Mouse (Mus musculus) layer of hippocampus, adult 18-20 months (tissue): ENCODE results near the gene 4930568D16Rik. TPM values are rescaled to one million over a fixed set of nuclear protein-coding genes. Genes with fewer than 3 reads are reported as not detected.
A peak's percentile ranks its signal among the peaks of the same experiment; 100 is the strongest.

Source experiments
- DNase-seq, 2 experiments: peaks; one replicate each; pipeline ENCODE4 v3.0.0; 2022; ENCODE audit warnings: low spot score in 2 of 2
- total RNA-seq, 2 experiments: library from RNA; stranded (reverse); gene quantifications; 2 replicates each; pipeline ENCODE4 v1.2.3; 2021

4930568D16Rik gene
- total RNA-seq, 2 experiments from 2014 or later = not detected

DNA sequence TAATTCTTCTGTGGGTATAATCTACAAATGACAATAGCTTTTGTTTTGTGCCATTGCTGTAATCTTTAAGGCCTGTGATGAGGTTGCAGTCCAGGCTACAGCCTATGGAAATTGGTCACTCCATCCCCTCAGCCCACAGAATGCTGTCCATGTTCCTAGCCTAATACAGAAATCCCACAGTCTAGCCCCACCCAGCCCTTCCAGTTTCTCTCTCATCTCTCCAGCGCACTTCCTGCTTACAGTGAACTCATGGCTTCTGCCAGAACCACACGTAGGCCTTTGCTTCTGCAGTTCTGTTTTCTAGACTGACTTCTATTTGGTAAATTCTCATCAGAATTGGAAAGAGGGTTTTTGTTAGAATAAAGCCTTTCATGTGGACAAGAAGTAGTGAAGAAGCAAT is 21.5 kb downstream of the 4930568D16Rik start:
- DNase-seq = no peak

DNA sequence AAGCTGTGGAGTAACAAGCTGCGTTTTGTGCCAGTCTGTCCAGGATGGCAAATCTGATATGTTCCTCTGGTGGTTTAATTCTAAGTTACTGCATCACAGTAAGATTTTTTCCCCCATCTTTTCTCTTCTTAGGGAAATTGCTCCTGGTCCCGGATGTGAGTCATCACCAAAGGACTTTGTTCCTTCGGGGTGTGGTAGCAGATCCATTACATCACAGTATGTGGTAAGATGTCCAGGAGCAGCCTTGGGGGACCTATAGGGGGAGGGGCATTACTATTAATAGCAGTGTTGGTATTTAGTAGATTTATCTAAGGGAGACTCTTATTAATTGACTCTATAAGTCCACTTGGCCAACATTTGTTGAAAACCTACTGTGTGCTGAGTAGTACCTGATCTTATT is 24.9 kb downstream of the 4930568D16Rik start:
- no peak for DNase-seq

DNA sequence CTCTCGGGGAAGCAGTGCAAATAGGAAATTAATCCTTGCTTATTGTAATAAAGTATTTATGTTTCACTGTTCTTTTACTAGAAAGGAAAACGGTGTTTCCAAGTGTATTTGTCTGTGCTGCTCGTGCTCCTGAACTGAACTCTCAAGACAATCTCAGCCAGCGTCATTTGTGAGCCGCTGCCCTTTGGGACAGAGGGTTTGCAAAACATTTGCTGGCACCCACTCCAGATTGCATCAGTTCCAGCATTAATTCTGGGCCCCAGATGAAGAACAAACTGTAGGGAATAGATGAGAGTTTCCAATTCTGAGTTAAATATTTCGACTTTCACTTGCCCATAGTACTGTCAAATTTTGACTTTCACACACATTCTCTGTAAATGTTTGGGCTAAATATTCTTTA is 28.8 kb downstream of the 4930568D16Rik start:
- DNase-seq = no peak

DNA sequence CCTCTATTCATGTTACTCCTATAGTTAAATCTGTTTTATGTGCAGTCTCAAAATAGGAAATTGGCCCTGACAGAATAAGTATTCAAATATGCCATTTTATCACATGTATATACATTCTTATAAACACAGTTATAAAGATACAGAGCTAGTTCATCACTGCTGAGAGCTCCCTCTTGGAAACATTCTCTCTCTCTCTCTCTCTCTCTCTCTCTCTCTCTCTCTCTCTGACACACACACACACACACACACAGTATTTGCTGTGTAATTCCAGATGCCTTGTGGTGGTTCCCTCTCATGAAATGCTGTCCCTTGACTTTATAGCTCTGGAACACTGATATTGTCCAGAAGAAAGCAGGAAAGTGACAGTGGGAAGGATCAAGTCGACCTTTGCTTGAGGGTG is 29.5 kb downstream of the 4930568D16Rik start:
- DNase-seq = no peak

DNA sequence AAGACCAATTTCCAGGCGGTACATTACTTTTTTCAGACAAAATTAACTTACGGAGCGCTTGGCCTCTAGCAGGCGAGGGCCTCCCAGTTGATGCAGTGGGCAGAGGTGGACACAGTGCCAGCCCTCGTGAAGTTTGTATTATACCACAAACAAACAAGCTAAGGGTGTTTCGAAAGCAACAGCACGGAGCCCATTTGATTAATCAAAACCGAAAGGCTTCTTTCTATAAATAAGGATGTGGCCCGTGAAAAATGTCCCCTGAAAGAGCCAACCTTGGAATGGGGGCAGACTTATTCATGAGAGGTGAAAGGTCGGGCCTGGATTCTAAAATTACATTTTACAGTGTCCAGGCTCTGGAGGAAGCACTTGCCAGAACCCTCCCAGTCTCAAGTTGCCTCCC is 30.1 kb downstream of the 4930568D16Rik start:
- DNase-seq = no peak

DNA sequence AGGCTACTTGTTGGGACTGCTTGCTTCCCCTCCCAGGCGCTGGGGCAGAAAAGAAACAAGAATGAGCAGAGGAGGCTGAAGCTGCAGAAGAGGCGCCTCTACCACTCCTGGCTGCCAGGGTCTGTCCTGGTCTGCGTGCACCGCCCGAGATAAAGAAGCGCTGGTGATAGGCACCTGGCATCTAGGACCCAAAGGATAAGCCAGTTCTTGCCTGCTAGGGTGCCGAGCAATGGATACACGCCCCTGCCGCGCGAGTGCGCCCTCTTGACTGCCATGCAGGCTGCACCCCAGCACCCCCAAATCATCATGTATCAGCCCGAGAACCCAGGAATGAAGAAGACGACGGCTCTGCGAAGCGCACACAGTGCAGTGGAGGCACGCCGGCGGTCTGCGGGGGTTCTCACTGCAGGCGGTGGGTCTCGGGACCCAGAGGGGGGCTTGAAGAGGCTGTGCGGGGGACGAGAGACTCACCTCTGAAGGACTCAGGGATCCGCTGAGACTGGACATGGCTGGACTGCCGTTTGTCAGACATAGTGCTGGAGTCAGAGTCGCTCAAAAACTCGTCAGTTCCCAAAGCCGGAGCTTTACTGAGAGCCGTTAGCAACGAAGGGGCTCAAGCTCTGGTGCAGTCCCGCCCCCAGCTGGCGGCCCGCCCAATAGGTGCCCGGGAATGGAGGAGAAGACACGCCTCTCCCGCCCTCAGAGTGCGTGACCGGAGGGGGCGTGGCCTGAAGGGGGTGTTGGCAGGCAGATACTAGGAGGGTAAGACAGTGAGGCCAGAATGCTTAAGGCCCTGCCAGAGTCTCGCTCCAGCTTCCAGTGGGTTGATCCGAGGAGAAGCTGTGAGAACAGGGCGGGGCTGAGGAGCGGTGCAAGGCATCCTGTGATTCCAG is 30.9 kb downstream of the 4930568D16Rik start, which contains the start of gene Stom:
TSS of gene Stom (minus strand) at position 589 of the 893 bp plus-strand sequence.
- peak; percentile 95 to 96 for DNase-seq

DNA sequence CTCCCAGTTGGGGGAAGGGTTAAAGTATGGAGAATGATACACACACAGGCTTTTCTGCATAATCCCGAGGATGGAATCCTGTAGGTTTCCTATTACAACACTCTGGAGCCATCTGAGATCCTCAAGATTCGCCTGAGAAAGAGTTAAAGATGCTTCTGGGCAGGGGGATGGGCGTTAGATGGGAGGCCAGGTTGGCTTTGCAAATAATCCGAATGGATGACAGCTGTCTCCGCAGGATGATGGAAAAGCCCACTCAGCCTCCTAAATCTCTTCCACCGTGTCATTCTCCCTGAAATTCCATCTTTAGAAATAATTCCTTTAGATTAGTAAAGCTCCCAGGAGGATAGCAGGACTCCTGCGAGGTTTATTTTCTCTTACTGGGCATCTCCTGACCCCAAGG is 31.9 kb downstream of the 4930568D16Rik start:
- DNase-seq = no peak

DNA sequence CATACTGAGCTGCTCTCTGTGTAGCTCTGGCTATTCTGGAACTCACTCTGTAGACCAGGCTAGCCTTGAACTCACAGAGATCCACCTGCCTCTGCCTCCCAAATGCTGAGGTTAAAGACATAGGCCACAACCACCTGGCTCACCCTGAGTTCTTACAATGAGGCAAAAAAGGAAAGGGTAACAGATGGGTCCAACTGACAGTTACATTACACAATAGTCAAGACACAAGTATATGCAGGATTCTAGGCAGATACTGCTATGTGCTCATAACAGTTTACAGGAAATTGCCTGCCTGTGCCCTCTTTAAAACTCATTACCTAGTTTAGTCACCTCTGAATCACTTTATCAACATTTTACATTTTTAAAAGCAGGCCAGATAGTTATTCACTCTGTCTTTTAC is 33.9 kb downstream of the 4930568D16Rik start:
- DNase-seq = no peak

DNA sequence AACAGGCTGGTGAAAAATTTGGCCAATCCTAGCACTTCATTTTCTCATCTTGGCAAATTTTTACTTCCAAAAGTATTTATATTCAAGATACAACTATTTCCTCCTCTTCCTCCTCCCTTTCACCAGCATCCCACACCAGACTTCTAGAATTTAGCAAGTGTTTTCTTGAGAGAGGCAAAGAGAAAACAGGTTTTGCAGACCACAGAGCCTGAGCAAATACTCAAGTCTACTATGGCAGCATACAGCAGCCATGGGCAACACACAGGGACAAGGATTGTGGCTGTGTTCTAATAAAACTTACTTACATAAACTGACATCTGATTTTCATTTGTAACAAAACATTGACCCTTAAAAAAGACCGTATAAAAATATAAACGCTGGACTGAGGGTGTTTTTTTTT is 36.3 kb downstream of the 4930568D16Rik start:
- DNase-seq = no peak

DNA sequence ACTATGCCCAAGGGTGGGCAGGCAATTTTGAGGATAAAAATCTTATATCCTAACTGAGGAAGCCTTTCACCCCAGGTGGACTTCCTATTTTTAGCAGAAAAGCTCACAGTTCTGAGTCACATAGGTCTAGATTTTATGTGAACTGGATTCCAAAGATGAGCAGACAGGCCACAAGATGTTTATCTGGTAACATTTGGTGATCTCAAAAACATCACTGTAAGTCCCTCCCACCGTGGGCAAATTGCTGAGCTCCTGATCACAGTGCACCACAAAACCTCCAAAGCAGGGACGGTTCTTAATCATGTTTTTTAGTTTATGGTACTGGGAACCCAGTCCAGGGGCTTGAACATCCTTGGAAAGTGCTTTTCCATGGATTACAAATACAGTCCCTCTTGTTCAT is 38.5 kb downstream of the 4930568D16Rik start:
- no peak for DNase-seq

DNA sequence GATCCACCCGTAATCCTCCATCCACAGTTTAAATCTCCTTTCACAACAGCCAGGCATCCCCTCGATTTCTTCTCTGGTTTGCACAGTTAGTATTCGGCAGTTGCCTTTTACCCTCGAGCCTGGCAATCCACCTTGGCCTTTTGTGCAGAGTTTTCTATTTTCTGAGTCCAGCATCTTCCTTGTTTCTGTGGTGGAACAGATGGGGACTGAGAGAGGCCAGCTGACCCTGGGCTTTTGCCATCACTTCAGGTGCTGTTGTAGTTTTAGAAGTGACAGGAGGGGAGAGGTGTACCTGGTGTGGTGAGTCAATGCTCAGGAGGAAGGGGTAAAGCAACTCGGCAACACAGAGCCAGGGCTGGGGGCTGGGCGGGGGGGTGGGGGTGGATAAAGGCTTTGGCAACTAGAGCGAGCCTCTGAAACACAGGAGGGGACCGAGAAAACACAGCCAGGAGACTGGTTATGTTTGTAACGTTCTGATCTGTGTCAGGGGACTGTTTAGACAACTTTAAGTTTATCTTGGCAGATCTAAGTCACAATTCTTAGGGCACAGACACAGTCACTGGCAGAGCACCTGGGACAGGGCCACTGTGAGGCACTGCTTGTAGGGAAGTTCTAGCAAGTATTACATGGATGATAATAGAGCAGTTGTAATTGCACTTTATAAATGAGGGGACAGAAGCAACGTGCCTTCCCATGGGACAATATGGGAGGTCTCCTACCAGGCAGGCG is 39.3 kb downstream of the 4930568D16Rik start:
- DNase-seq = no peak

DNA sequence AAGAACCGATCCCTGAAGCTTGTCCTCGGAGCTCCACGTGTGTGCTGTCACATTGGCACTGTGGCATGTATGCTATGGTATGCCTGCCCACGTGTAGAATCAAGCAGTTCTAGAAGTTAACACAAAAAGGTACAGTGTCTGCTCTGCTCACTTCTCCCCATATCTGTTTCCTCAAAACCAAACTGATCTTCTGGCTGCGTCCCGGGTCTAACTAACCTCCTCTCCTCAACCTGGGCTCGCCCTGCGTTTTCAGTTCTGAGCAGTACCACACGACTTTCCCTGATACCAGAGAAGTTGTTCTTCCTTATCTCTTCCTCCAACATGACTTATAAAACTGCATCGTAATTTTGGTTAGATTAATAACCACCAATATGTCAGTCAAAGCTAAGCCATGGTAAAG is 39.9 kb downstream of the 4930568D16Rik start:
- DNase-seq = no peak

DNA sequence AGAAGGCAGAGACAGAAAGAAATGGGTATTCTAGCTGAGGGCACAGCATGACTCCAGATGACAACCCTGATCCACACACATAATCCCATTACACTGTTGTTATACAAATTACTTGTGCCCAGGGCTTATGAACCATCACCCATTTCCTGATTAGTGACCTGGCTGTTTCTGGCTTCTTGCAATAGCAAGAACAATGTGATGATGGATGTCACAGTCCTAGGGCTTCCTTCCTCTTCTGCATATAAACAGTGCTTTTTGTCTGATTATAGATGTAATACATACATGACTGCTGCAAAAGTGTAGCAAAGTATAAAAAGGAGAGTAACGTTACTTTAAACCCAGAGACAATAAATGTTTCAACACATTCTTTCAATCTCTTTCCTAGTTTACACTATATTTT is 40.6 kb downstream of the 4930568D16Rik start:
- DNase-seq = no peak

DNA sequence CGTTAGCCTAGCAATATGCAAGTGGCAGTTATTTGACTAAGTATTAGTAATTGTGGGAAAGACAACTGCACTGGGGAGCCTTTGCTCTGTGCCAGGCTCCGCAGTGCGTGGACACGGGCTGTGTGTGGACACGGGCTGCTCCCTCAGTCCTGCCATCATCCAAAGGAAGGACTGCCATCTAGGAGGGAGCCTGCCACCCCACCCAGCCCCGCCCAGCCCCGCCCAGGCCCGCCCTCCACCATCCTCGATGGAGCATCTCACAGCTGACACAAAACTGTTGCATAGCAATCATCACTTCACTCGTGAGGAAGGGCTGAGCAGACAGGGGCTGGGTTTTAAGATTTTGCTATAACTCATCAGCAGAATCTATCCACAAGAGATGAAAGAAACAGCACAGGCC is 41.6 kb downstream of the 4930568D16Rik start:
- DNase-seq = no peak

DNA sequence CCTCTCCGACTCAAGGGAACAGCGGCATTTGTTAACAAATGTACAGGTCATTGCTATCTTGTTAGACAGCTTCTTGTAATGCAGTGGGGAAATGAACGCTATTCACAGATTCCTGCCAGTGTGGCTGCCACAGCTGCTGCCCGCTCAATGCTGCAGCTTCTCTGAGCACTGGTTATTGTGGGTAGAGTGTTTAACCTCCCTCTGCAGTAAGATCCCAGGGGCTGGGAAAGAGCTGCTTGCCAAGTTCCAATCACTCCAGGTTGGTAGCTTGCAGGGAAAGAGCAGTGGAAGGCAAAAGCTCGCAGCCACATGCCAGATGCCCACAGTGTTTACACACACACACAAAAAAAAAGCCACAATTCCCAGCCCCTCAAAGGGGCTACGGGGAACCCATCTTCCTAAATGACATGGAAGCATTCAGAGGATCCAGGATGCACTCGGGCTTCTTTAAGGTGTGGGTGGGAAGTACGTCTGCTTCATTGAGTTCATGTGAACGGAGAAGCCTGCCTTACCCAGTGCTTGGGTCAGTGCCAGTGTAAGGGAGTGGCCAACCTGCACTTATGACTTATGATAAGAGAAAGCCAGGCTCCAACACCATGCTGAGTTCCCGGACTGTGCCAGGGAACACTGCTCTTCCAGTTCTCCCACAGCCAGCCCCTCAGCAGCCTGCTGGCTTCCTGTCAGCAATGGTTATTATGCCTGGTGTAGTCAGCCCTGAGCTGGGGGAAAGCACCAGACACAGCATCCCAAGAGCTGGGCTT is 44.9 kb downstream of the 4930568D16Rik start:
- peak in 1 of 2 experiments; percentile 23 for DNase-seq

DNA sequence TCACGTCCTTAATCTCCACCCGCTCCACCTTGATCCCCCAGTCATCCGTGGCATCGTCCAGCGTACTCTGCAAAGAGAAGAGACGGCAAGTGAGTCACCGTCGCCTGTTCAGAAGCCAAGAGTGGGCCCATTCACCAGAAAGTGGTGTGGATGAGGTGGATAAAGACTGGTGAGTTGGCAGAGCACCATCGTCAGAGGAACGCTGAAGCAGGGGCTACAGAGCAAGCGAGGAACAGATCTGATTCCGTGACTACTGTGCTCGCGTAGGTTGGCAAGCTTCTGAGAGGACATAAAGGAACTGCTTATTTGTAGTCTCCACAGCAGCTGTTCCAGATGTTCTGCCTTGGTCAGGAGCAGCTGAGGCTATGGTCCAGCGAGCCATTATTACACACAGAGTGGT is 47.1 kb downstream of the 4930568D16Rik start:
- no peak for DNase-seq

DNA sequence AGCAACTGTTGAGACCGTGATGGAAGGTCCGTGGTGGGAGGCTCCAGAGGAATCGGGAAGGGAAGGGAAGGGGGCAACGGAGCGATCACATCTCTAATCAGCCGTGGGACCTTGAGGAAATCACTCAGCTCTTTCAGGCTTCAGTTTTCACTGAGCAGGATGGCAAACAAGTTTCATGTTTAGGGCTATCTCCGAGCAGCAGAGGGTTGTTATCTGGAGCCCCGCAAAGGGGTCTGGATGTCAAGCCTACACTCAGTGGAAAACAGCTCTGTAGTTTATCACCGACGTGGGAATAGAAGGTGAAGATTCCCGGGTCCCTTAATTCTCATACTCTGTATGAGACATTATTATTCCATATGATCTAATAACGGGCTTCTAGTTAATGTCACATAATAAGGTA is 49.1 kb downstream of the 4930568D16Rik start:
- no peak for DNase-seq

DNA sequence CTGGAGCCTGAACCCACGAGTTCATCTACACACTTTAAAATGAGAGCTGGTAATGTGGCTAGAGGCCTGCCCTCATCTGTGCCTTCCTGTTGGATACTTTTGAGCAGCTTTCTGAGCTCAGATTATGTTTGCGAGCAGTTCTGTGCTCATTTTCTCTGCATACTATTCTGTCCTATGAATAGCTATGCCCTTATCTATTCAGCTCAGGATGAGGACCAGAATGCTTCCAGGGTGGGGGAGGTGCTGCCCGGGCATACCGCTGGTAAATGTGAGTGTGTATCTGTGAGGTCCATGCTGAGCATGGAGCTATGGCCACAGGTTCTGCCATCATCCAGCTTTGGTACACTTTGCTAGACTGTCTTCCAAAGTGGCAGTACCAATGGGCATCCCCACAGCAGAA is 49.9 kb downstream of the 4930568D16Rik start:
- no peak for DNase-seq

DNA sequence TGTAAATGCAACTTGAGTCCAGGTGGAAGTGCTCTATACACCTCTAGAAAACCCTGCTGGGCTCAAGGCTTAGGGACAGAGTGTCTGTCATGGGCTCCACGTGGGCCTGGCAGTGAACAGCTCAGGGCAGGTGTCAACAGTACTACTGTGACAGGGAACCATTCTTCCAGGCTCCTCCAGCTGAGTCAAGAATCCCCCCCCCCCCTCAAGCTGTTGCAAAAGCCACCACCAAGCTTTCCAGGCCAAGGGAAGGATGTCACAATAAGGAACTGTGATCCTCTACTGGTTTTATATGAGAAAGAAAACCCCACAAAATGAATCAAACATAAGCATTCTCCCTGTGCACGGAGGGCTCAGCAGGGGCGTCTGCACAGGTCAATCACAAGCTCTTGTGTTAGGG is 53.2 kb downstream of the 4930568D16Rik start:
- DNase-seq = no peak

DNA sequence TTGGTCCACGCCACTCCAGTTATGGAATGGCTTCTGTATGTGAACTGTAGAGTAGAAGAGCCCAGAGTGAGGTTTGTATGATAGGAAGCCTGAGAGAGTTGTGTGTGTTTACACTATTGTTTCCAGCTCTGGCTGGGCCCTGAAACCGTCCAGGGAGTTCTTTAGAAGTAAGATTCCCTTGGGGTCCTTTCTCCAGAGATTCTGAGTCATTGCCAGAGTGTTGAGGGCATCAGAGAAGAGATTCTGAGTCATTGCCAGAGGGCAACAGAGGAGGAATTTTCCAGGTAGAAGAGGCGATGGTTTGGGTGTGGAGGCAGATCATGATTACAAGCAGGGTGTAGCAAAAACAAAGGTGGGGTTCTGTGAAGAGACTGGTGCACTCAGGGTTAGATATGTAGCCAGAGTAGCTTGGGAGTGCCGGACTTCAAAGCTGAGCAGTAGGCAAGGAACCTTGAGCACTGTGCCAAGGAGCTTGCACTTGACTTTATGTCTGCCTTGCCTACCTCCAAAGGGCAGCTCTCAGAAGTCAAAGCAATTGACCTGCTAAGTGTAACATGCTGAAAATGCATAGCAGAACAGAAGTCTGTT is 57.5 kb downstream of the 4930568D16Rik start:
- DNase-seq = no peak

DNA sequence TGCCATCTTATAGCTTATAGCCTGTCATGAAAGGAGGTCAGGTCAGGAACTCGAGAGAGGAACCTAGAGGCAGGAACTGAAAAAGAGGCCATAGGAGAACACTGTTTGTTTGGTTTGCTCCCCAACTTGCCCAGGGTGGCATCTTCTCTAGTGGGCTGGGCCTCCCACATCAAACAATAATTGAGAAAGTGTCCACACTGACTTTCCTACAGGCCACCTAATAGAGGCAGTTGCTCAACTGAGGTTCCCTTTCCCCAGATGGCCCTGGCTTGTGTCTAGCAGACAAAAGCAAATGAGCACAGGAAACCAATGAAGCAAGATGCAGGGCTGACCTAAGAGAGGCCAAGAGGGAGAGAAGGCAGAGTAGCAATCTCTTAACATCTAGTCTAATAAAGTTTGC is 59.4 kb downstream of the 4930568D16Rik start:
- no peak for DNase-seq
